Mouse (Mus musculus): ENCODE measurements around the gene Lrrc46. TPM values are rescaled to one million over a fixed set of nuclear protein-coding genes. Genes with fewer than 3 reads are reported as not detected.

Gene Lrrc46
- polyA plus RNA-seq, 1 experiment from 2014 or later: 7.3 TPM

DNA sequence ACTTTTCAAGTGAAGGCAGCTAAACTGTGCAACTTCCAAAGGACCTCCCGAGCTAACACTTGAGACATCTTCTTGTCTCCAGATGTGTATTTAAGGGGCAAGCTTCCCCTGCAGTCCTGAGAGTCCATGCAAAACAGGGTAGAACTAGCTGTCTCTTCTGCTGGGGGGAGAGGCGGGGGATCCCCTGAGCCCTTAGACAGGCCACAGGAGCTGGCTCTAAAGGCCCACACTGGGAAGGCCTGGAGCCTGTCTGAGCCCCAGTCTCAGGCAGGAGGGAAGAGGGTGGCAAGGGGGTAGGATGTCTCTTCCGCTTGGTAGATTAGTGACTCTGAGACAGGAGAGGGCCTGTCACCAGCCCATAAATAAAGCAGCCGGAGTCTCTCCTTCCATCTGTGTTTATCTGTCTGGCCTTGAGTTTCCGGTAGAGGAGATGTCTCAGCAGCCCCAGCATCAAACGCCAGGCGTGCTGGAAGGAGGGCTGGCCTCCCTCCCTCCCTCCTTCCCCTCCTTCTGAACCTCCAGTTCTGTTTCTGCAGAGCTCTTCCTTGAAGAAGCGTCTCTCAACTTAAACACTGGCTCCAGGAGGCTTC lies 48.4 kb downstream of the Lrrc46 start:
- DNase-seq (ENCODE audit: low spot score) (no peak), ATAC-seq (ENCODE audit: low read depth) (0 out of 2 replicates have a peak, but pooled peaks have one; percentile 10)
- no peak overlapping the region for H3K9ac ChIP-seq (ENCODE audit: low read depth, low read length)
- H3K36me3 ChIP-seq (ENCODE audit: control insufficient read depth, insufficient read depth, low read length): no peaks in the 10 kb centered on the region
- no peak overlapping the region for H3K27ac ChIP-seq (replicated peaks; ENCODE audit: low read depth, low read length)
- no peak overlapping the region for H3K4me3 ChIP-seq (ENCODE audit: low read depth, low read length)
- no peaks in the 10 kb centered on the region for H3K9me3 ChIP-seq (ENCODE audit: control insufficient read depth, low read length)
- H3K27me3 ChIP-seq (replicated peaks; ENCODE audit: control insufficient read depth, insufficient read depth, low read length): peaks cover 15% of the 10 kb centered on the region
- 25% methylated on average over 8 of the region's 8 CpGs for WGBS
- H3K4me2 ChIP-seq (ENCODE audit: low read depth, low read length): no peak overlapping the region
- peaks cover 6% of the 10 kb centered on the region; the same call in 1 of the 2 replicates for H3K4me1 ChIP-seq (ENCODE audit: control insufficient read depth, insufficient read depth, low read length)

DNA sequence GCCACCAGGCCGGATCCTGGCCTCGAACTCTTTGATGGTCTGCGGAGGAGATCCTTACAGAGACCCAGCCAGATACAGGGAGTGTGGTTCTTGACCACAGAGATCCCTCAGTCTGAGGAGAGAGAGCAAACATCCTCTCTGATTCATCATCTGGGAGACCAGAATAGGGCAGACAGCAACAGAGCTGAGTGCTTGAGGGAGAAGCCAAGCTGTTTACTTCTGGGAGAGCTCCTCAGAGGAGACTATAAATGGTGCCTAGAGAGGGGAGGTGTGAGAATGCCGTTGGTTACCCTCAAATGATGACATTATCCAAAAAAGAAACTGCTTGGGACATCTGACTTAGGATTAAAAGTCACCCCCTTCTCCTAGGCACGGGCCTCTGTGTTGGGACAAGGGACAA lies 49.7 kb downstream of the Lrrc46 start:
- H3K9ac ChIP-seq (ENCODE audit: low read depth, low read length): no peak overlapping the region
- H3K4me2 ChIP-seq (ENCODE audit: low read depth, low read length): no peak overlapping the region
- H3K27ac ChIP-seq (replicated peaks; ENCODE audit: low read depth, low read length): no peak overlapping the region
- no peaks in the 10 kb centered on the region for H3K36me3 ChIP-seq (ENCODE audit: control insufficient read depth, insufficient read depth, low read length)
- no peak for ATAC-seq (ENCODE audit: low read depth)
- H3K4me3 ChIP-seq (ENCODE audit: low read depth, low read length): no peak overlapping the region
- H3K9me3 ChIP-seq (ENCODE audit: control insufficient read depth, low read length): no peaks in the 10 kb centered on the region
- peaks cover 7% of the 10 kb centered on the region; the same call in 1 of the 2 replicates for H3K4me1 ChIP-seq (ENCODE audit: control insufficient read depth, insufficient read depth, low read length)
- no peak for DNase-seq (ENCODE audit: low spot score)
- WGBS: 80% methylated on average over 5 of the region's 5 CpGs
- H3K27me3 ChIP-seq (replicated peaks; ENCODE audit: control insufficient read depth, insufficient read depth, low read length): peaks cover 10% of the 10 kb centered on the region

DNA sequence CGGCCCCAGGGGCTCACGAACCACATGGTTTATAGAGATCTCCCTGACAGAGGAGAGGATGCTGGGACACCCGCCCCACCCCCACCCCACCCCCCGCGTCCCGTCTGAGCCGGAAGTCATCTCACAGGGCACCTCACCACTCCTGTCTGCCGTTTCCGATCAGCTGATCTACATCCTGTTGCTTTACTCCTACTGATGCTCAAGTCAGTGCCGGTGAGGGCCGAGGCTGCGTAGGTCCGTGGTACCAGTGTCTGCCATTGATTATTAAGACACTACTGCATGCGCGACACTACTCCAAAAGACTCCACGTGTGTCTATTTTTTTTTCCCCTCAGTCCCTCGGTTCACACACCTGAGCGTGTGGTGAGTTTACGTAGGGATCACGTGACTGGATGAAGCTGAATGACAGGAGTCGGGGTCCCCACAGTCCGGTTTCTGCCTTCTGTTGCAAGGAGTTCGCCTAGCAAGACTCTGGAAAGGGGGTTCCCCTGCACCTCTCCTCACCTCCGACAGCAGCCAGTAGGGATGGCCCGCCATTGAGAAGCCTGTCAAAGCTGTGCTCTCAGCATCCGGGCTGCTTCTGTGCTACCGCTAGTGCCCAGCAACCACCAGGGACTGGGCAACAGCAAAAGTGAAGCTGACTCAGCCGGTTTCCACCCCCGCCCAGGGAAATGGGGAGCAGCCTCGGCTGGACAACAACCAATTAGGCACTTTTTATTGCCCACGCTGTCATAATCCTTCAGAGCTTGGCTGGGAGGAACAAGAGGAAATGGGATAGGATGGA lies 53.1 kb downstream of the Lrrc46 start:
- ATAC-seq (ENCODE audit: low read depth): peak; percentile 45; the same call in 1 of the 2 replicates
- Histone ChIP-seq H3K9ac (ENCODE audit: low read depth, low read length) (peak overlapping the region; percentile 5; the same call in 1 of the 2 replicates), H3K4me3 (ENCODE audit: low read depth, low read length) (peak overlapping the region; percentile 27), H3K36me3 (ENCODE audit: control insufficient read depth, insufficient read depth, low read length) (no peaks in the 10 kb centered on the region), H3K27ac (replicated peaks; ENCODE audit: low read depth, low read length) (no peak overlapping the region), H3K4me2 (ENCODE audit: low read depth, low read length) (peak overlapping the region; percentile 49), H3K27me3 (replicated peaks; ENCODE audit: control insufficient read depth, insufficient read depth, low read length) (peaks cover 10% of the 10 kb centered on the region; the same call in 1 of the 2 replicates), H3K4me1 (ENCODE audit: control insufficient read depth, insufficient read depth, low read length) (peaks cover 7% of the 10 kb centered on the region; the same call in 1 of the 2 replicates), H3K9me3 (ENCODE audit: control insufficient read depth, low read length) (no peaks in the 10 kb centered on the region)
- DNase-seq (ENCODE audit: low spot score): no peak
- 4% methylated on average over 29 of the region's 31 CpGs for WGBS

DNA sequence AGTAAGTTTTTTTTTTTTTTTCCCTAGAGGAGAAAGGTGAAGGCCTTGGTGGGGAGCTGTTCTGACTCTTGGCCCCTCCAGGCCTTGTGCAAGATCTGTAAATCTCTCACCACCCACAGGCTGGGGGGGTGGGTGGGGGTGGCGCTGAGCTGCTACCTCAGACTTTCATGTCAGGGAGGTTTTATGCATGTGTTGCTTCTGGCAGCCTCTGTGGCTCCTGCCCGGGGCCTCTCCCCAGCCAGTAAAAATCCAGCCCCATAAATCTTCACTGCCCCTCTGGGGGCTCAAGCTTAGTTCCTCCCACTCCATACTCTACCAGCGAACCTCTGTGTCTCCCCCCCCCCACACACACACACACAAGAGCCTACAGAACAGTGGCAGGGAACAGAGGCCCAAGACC lies 54.7 kb downstream of the Lrrc46 start:
- Histone ChIP-seq H3K4me3 (ENCODE audit: low read depth, low read length) (no peak overlapping the region), H3K27me3 (replicated peaks; ENCODE audit: control insufficient read depth, insufficient read depth, low read length) (peaks cover 10% of the 10 kb centered on the region; the same call in 1 of the 2 replicates), H3K27ac (replicated peaks; ENCODE audit: low read depth, low read length) (no peak overlapping the region), H3K9me3 (ENCODE audit: control insufficient read depth, low read length) (no peaks in the 10 kb centered on the region), H3K36me3 (ENCODE audit: control insufficient read depth, insufficient read depth, low read length) (no peaks in the 10 kb centered on the region), H3K4me2 (ENCODE audit: low read depth, low read length) (no peak overlapping the region), H3K4me1 (ENCODE audit: control insufficient read depth, insufficient read depth, low read length) (peaks cover 7% of the 10 kb centered on the region; the same call in 1 of the 2 replicates), H3K9ac (ENCODE audit: low read depth, low read length) (no peak overlapping the region)
- ATAC-seq (ENCODE audit: low read depth): no peak
- DNase-seq (ENCODE audit: low spot score): no peak
- 40% methylated on average over 3 of the region's 3 CpGs for WGBS

DNA sequence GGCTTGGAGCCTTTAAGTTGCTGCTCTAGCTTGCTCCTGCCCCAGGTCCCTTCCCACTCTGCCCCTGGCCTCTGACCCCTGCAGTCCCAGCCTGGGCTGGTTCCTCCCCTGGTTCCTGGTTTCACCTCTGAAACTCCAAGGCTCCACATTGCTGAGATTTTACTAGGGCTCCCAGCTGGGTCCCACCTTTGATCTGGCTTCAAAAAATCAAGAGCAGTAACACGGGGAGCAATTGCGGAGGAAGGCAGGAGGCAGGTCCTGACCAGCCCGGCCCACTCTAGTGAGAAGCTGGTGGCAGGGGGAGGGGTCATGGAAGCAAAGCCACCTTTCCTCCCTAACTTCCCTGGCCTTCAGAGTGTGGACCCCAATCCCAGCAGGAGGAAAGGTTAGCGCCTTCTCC lies 56.3 kb downstream of the Lrrc46 start:
- Histone ChIP-seq H3K4me2 (ENCODE audit: low read depth, low read length) (no peak overlapping the region), H3K4me3 (ENCODE audit: low read depth, low read length) (no peak overlapping the region), H3K27me3 (replicated peaks; ENCODE audit: control insufficient read depth, insufficient read depth, low read length) (peaks cover 10% of the 10 kb centered on the region; the same call in 1 of the 2 replicates), H3K9ac (ENCODE audit: low read depth, low read length) (no peak overlapping the region), H3K27ac (replicated peaks; ENCODE audit: low read depth, low read length) (no peak overlapping the region), H3K4me1 (ENCODE audit: control insufficient read depth, insufficient read depth, low read length) (peaks cover 7% of the 10 kb centered on the region; the same call in 1 of the 2 replicates), H3K9me3 (ENCODE audit: control insufficient read depth, low read length) (no peaks in the 10 kb centered on the region), H3K36me3 (ENCODE audit: control insufficient read depth, insufficient read depth, low read length) (no peaks in the 10 kb centered on the region)
- WGBS: 18% methylated on average over 4 of the region's 4 CpGs
- DNase-seq (ENCODE audit: low spot score) (no peak), ATAC-seq (ENCODE audit: low read depth) (no peak)

Small RNA genes lying within 50 kb of the gene (microRNA-seq; reads per million reads assigned to microRNA genes)
- 0.50 reads per million for gene Mir8103 (ENCODE audit: borderline number of aligned reads)

Other genes with a start within 250 kb of the Lrrc46 start
- 54.6 and 56.0 TPM in 2 replicates for gene Nfe2l1, start 211.4 kb downstream of the Lrrc46 start, polyA plus RNA-seq (2014; fragmentation: Nextera tagmentation; extraction: Ambion mirVana)
- gene Copz2, start 191.5 kb downstream of the Lrrc46 start, polyA plus RNA-seq (2014; fragmentation: Nextera tagmentation; extraction: Ambion mirVana): 228 and 237 TPM in 2 replicates
- 65.5 and 83.4 TPM in 2 replicates for gene Cdk5rap3, start 124.9 kb downstream of the Lrrc46 start, polyA plus RNA-seq (2014; fragmentation: Nextera tagmentation; extraction: Ambion mirVana)
- gene Prr15l, start 113.3 kb downstream of the Lrrc46 start, polyA plus RNA-seq (2014; fragmentation: Nextera tagmentation; extraction: Ambion mirVana): 3.1 and 4.7 TPM in 2 replicates
- 26.8 and 27.4 TPM in 2 replicates for gene Pnpo, start 97.4 kb downstream of the Lrrc46 start, polyA plus RNA-seq (2014; fragmentation: Nextera tagmentation; extraction: Ambion mirVana)
- 15.2 and 16.2 TPM in 2 replicates for gene Sp2, start 58.4 kb downstream of the Lrrc46 start, polyA plus RNA-seq (2014; fragmentation: Nextera tagmentation; extraction: Ambion mirVana)
- gene Sp6, start 28.0 kb downstream of the Lrrc46 start, polyA plus RNA-seq (2014; fragmentation: Nextera tagmentation; extraction: Ambion mirVana): 2.1 and 2.9 TPM in 2 replicates
- gene Scrn2, start 11.5 kb downstream of the Lrrc46 start, polyA plus RNA-seq (2014; fragmentation: Nextera tagmentation; extraction: Ambion mirVana): 14.7 and 16.1 TPM in 2 replicates
- gene Mrpl10, start 153 bp upstream of the Lrrc46 start, polyA plus RNA-seq (2014; fragmentation: Nextera tagmentation; extraction: Ambion mirVana): 68.9 and 78.1 TPM in 2 replicates
- gene Osbpl7, start 9.2 kb upstream of the Lrrc46 start, polyA plus RNA-seq (2014; fragmentation: Nextera tagmentation; extraction: Ambion mirVana): 5.0 and 7.1 TPM in 2 replicates
- gene Tbx21, start 73.9 kb upstream of the Lrrc46 start, polyA plus RNA-seq (2014; fragmentation: Nextera tagmentation; extraction: Ambion mirVana): 0.13 and 0.26 TPM in 2 replicates
- 7.6 TPM in 2 replicates for gene Tbkbp1, start 110.1 kb upstream of the Lrrc46 start, polyA plus RNA-seq (2014; fragmentation: Nextera tagmentation; extraction: Ambion mirVana)
- 59.8 and 66.0 TPM in 2 replicates for gene Kpnb1, start 146.5 kb upstream of the Lrrc46 start, polyA plus RNA-seq (2014; fragmentation: Nextera tagmentation; extraction: Ambion mirVana)
- gene Npepps, start 239.2 kb upstream of the Lrrc46 start, polyA plus RNA-seq (2014; fragmentation: Nextera tagmentation; extraction: Ambion mirVana): 72.5 and 76.8 TPM in 2 replicates